Mouse (Mus musculus) intestine, embryonic 14.5 days (tissue): ENCODE measurements around the gene Mettl21a. TPM values are rescaled to one million over a fixed set of nuclear protein-coding genes. Genes with fewer than 3 reads are reported as not detected.

Experiments used
- ATAC-seq: fragments of 200-750 bp; cut with Nextera tagmentation; replicated peaks from 2 replicates; pipeline ENCODE4 v1.8.0; 2017; ENCODE audit warnings: low read depth, moderate number of reproducible peaks, moderate TSS enrichment, moderate library complexity; ENCODE audit not compliant: low FRiP score, low TSS enrichment
- DNase-seq: peaks from one replicate; pipeline ENCODE4 v3.0.0-alpha.2; 2018; ENCODE audit warnings: low spot score
- H3K27ac ChIP-seq: fragments of 300-500 bp; sonication (generic); 2 replicates; pipeline ENCODE4 v1.5.1; 2014; ENCODE audit warnings: low read depth, mild to moderate bottlenecking, control low read depth
- H3K27me3 ChIP-seq: fragments of 300-500 bp; sonication (generic); replicated peaks from 2 replicates; pipeline ENCODE4 v1.6.1; 2014; ENCODE audit warnings: low read length, control low read depth; ENCODE audit not compliant: control insufficient read depth, insufficient read depth
- H3K36me3 ChIP-seq: fragments of 300-500 bp; sonication (generic); 2 replicates; pipeline ENCODE4 v1.6.1; 2014; ENCODE audit warnings: low read length, control low read depth; ENCODE audit not compliant: control insufficient read depth, insufficient read depth
- H3K4me1 ChIP-seq: fragments of 300-500 bp; sonication (generic); replicated peaks from 2 replicates; pipeline ENCODE4 v1.6.1; 2014; ENCODE audit warnings: low read length, control low read depth, mixed read lengths; ENCODE audit not compliant: control insufficient read depth, insufficient read depth
- H3K4me2 ChIP-seq: fragments of 300-500 bp; sonication (generic); 2 replicates; pipeline ENCODE4 v1.6.1; 2014; ENCODE audit warnings: low read length
- H3K4me3 ChIP-seq: fragments of 300-500 bp; sonication (generic); 2 replicates; pipeline ENCODE4 v1.5.1; 2014; ENCODE audit warnings: low read depth, low read length, control low read depth, mixed read lengths
- H3K9ac ChIP-seq: fragments of 300-500 bp; sonication (generic); 2 replicates; pipeline ENCODE4 v1.6.1; 2014; ENCODE audit warnings: mild to moderate bottlenecking, low read length
- H3K9me3 ChIP-seq: fragments of 300-500 bp; sonication (generic); 2 replicates; pipeline ENCODE4 v1.6.1; 2016; ENCODE audit warnings: low read length, control low read depth; ENCODE audit not compliant: control insufficient read depth
- WGBS: fragments of 180-500 bp; shearing (Covaris S2); extraction: QIAGEN DNeasy Blood & Tissue Kit; methylation state at CpG from one replicate; pipeline ENCODE4 v1.1.7; 2014; 5-methylcytosine and 5-hydroxymethylcytosine counted together
- polyA plus RNA-seq: library from polyadenylated mRNA; unstranded; fragments of >200 nt; fragmentation: Nextera tagmentation; extraction: Ambion mirVana; gene quantifications from 2 replicates; pipeline ENCODE4 v1.2.1, GENCODE M21; 2014

The Mettl21a gene
- polyA plus RNA-seq, 1 experiment from 2014 or later: 17.7 TPM

DNA sequence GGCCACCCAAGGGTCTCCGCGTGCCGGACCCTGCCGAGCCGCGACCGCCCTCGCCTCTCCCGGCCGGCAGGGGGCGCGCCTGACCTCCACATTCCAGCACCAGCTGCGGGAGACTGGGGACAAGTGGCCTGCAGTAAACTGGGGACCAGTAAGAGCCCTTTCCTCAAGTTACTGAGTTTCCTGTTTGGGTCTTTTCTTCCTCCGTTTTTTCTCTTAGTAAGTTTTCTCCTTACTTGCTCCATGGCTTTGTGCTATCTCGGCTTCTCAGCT lies 608 bp upstream of the Mettl21a start:
- ATAC-seq (peak; percentile 87), DNase-seq (peak; percentile 95)
- H3K4me1 ChIP-seq: peaks cover 16% of the 10 kb centered on the region
- WGBS: 1% methylated on average over 13 of the region's 15 CpGs
- H3K9ac ChIP-seq: peak overlapping the region; percentile 95
- H3K4me2 ChIP-seq: peak overlapping the region; percentile 65
- no peaks in the 10 kb centered on the region for H3K27me3 ChIP-seq
- H3K27ac ChIP-seq: peak overlapping the region; percentile 98
- peak overlapping the region; percentile 80 for H3K4me3 ChIP-seq
- peaks cover 5% of the 10 kb centered on the region; the same call in 1 of the 2 replicates for H3K36me3 ChIP-seq
- no peaks in the 10 kb centered on the region for H3K9me3 ChIP-seq

DNA sequence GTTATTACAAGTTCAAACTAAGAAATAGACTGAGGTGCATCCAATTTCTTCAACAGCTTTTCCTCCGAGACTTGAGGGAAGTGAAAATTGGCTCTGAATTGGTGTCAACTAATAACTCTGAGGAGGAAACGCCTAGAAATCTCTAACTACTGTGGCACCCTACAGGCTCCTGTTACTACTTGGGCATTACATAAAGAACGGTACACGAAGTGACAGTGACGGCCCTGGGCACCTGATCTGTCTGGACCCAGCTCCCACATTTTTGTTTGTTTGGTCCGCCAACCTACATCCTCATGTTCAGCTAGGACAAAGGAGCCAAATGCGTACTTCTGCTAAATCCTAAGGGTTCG lies 536 bp downstream of the Mettl21a start:
- Histone ChIP-seq H3K9me3 (no peaks in the 10 kb centered on the region), H3K4me2 (peak overlapping the region; percentile 65), H3K9ac (peak overlapping the region; percentile 95), H3K27ac (peak overlapping the region; percentile 98), H3K27me3 (no peaks in the 10 kb centered on the region), H3K36me3 (peaks cover 5% of the 10 kb centered on the region; the same call in 1 of the 2 replicates), H3K4me1 (peaks cover 16% of the 10 kb centered on the region), H3K4me3 (peak overlapping the region; percentile 80)
- no peak for DNase-seq
- WGBS: 4% methylated on average over 8 of the region's 8 CpGs
- ATAC-seq: no peak

DNA sequence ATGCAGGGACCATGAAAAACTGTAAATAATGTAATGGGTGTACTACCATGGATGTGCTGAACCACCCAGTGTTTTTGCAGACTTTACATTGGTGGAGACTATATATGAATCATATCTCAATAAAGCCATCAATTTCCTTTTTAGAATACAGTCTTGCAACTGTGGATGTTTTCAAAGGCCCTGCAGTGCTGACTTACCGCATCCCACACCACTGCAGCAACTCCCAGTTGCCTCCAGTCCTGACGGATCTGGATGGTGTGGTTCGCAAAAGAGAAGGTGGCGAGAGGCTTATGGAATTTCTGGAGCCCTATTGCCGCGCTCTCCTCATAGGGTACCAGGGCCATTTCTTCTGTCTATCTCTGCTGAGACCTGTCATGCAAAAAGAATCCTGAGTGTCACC lies 966 bp downstream of the Mettl21a start:
- H3K27me3 ChIP-seq: no peaks in the 10 kb centered on the region
- peak overlapping the region; percentile 95 for H3K9ac ChIP-seq
- H3K4me2 ChIP-seq: peak overlapping the region; percentile 65
- H3K4me1 ChIP-seq: peaks cover 16% of the 10 kb centered on the region
- no peaks in the 10 kb centered on the region for H3K9me3 ChIP-seq
- DNase-seq: no peak
- ATAC-seq: no peak
- 65% methylated on average over 6 of the region's 6 CpGs for WGBS
- H3K27ac ChIP-seq: no peak overlapping the region
- peaks cover 5% of the 10 kb centered on the region; the same call in 1 of the 2 replicates for H3K36me3 ChIP-seq
- peak overlapping the region; percentile 80 for H3K4me3 ChIP-seq

DNA sequence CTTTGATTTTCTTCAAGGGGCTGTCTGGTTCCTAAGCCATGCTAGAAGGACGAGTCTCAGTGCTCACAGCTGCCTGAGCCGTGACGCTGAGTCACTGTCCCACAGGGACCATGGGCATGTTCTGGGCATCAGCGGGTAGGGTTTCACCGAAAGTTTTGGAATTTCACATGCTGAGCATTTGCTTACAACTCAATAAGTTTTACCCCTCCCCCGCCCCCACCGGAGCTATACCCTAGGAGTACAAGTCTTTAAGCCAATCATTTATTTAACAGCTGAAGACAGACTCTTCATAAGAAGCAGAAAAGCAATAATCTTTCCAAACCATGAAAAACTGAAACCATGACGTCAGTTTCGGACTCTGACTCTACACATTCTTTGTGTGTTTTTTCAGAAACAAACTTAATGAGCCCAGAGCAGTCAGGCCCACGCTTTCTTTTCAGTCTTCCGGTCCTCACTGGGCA lies 1.5 kb downstream of the Mettl21a start:
- DNase-seq (no peak), ATAC-seq (no peak)
- no peak overlapping the region for H3K27ac ChIP-seq
- WGBS: 87% methylated on average over 11 of the region's 11 CpGs
- no peaks in the 10 kb centered on the region for H3K9me3 ChIP-seq
- 0 out of 2 replicates have a peak overlapping the region, but pooled peaks have one; percentile 65 for H3K4me2 ChIP-seq
- no peaks in the 10 kb centered on the region for H3K27me3 ChIP-seq
- no peak overlapping the region for H3K9ac ChIP-seq
- H3K4me3 ChIP-seq: no peak overlapping the region
- H3K36me3 ChIP-seq: peaks cover 5% of the 10 kb centered on the region; the same call in 1 of the 2 replicates
- H3K4me1 ChIP-seq: peaks cover 16% of the 10 kb centered on the region

DNA sequence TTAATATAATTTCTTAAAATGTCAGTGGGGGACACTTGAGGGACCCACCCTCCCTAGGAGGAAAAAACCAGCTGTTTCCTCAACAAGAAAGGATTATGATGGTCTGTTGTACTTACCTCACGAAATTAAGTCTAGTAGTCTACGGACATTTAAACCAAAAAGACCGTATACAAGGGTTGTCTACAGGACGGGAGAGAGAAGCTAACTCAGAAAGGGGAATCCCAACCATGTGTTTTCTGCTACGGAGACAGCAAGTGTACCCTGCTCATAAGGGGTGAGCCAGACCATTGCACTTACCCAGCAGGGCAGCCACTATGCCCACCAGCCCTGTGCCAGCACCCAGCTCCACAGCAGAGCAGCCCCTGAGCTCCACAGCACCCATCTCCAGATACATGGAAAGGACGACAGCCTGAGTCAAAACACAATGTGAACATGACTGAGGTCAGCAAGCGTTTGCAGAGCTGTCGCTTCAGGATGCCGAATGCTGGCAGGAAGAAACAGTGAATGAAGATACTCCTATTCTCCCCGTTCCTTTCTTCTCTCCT lies 2.2 kb downstream of the Mettl21a start:
- 81% methylated on average over 10 of the region's 10 CpGs for WGBS
- H3K4me1 ChIP-seq: peaks cover 16% of the 10 kb centered on the region
- no peak overlapping the region for H3K9ac ChIP-seq
- ATAC-seq (no peak), DNase-seq (no peak)
- peaks cover 6% of the 10 kb centered on the region; the same call in 1 of the 2 replicates for H3K36me3 ChIP-seq
- H3K4me3 ChIP-seq: no peak overlapping the region
- no peak overlapping the region for H3K4me2 ChIP-seq
- H3K27me3 ChIP-seq: no peaks in the 10 kb centered on the region
- no peaks in the 10 kb centered on the region for H3K9me3 ChIP-seq
- H3K27ac ChIP-seq: no peak overlapping the region

DNA sequence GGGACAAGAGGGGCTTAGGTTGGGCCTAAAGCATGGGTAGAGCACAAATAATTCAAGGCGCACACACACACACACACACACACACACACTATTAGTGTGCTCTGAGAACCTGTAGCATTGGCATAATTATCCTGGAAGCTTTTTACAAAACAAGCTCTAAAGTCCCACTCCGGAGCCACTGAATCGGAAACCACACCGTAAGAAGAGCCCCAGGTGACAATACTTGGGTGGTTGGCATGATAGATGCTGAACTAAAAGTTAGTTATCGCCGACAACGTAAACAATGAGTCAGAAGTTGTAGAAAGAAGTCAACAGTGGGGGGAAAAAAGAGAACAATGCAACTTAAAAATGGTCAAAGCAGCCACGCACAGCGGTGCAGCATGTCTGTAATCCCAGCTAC lies 2.7 kb downstream of the Mettl21a start:
- no peaks in the 10 kb centered on the region for H3K27me3 ChIP-seq
- no peak overlapping the region for H3K4me2 ChIP-seq
- no peak overlapping the region for H3K27ac ChIP-seq
- no peak for DNase-seq
- WGBS: 87% methylated on average over 9 of the region's 9 CpGs
- peaks cover 16% of the 10 kb centered on the region for H3K4me1 ChIP-seq
- H3K9ac ChIP-seq: no peak overlapping the region
- H3K4me3 ChIP-seq: no peak overlapping the region
- ATAC-seq: no peak
- no peaks in the 10 kb centered on the region for H3K9me3 ChIP-seq
- peaks cover 9% of the 10 kb centered on the region; the same call in 1 of the 2 replicates for H3K36me3 ChIP-seq

DNA sequence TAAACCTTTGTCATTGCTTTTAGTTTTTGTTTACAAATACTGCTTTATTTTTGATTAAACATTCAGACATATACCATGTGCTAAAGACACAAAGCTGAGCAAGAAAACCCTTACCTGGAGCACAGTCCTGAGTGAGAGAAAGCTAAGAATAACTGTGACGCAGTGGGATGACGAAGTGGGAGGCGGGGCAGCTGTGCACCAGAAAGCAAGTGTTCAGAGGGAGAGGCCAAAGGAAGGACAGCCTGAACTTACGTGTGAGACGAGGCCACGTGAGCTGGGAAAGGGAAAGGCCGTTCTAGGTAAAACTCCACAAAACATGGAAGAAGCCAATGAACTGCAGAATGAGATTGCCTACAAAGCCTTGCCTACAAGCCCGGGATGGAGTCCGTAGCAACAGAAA lies 7.1 kb downstream of the Mettl21a start:
- Histone ChIP-seq H3K9ac (no peak overlapping the region), H3K9me3 (no peaks in the 10 kb centered on the region), H3K4me1 (no peaks in the 10 kb centered on the region), H3K4me3 (no peak overlapping the region), H3K4me2 (no peak overlapping the region), H3K27me3 (no peaks in the 10 kb centered on the region), H3K27ac (no peak overlapping the region), H3K36me3 (peaks cover 26% of the 10 kb centered on the region)
- DNase-seq: no peak
- no peak for ATAC-seq
- 84% methylated on average over 9 of the region's 9 CpGs for WGBS

DNA sequence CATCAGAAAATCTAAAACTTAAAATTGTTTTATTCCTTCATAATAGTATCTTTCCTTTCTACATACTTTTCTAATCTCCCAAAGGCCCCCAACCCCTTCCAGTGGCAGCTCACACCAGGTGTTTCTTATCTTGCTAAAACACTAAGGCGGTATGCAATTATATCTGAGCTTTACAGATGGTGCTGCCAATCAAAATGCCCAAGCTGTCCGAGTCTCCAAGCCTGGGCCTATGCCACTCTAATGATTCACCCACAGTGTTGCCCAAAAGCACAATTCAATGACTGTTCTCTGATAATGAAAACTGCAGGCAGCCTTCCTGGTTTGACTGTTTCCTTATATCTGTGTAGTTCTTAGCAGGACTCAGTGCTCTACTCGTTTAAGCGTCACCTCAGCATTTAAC lies 7.9 kb downstream of the Mettl21a start:
- no peak for DNase-seq

DNA sequence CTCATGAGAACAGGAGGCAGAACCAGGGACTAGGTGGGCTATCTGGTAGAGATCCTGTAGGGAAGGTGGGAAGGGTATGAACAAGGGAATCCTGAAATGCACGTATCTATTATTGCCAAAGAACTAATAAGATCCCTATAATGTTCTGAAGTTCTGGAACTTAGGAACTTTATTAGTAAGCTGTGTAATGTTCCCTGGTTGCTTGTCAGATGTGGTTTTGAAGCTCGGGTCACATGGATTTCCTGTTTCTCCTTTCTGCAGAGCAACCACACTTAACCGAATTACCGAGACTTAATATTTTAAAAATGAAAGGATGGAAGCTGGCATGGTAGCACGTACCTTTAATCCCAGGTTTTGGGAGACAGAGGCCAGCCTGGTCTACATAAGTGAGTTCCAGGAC lies 13.7 kb downstream of the Mettl21a start:
- H3K9me3 ChIP-seq: no peaks in the 10 kb centered on the region
- peaks cover 56% of the 10 kb centered on the region for H3K36me3 ChIP-seq
- H3K4me2 ChIP-seq: no peak overlapping the region
- no peaks in the 10 kb centered on the region for H3K4me1 ChIP-seq
- H3K27me3 ChIP-seq: no peaks in the 10 kb centered on the region
- H3K9ac ChIP-seq: no peak overlapping the region
- ATAC-seq: no peak
- WGBS: 89% methylated on average over 5 of the region's 5 CpGs
- DNase-seq: no peak
- H3K27ac ChIP-seq: no peak overlapping the region
- no peak overlapping the region for H3K4me3 ChIP-seq

More for the DNA sequence above, 7.9 kb downstream of the Mettl21a start:
- Histone ChIP-seq H3K27ac (no peak overlapping the region), H3K27me3 (no peaks in the 10 kb centered on the region), H3K4me1 (no peaks in the 10 kb centered on the region), H3K4me2 (no peak overlapping the region), H3K36me3 (peaks cover 34% of the 10 kb centered on the region), H3K9me3 (no peaks in the 10 kb centered on the region), H3K9ac (no peak overlapping the region), H3K4me3 (no peak overlapping the region)
- 76% methylated on average over 4 of the region's 4 CpGs for WGBS
- ATAC-seq: no peak
